Mouse (Mus musculus): Measurements from ENCODE around the gene Ndufs1. TPM values are rescaled to one million over a fixed set of nuclear protein-coding genes. Genes with fewer than 3 reads are reported as not detected.

The Ndufs1 gene
- total RNA-seq (2021), result 100 to 1,000 TPM; 155 to 160 TPM

GRCm38 (mm10) chr1:63176604-63177421 is at the start of gene Ndufs1, which contains the start of gene Eef1b2:
Gene Ndufs1 (minus strand): TSS chr1:63176833.
Gene Eef1b2 (plus strand): TSS chr1:63176825.
- peak; percentile 85 to 96 for DNase-seq (ENCODE audit: extremely low spot score in 1 of 2, low spot score in 1 of 2)

GRCm38 (mm10) chr1:63225890-63226289 is 49.3 kb upstream of the Ndufs1 start:
- DNase-seq (ENCODE audit: extremely low spot score in 1 of 2, low spot score in 1 of 2), result no peak

- DNase-seq (ENCODE audit: extremely low spot score in 1 of 2, low spot score in 1 of 2), result no peak
These were observed 48.4 kb upstream of the Ndufs1 start for GRCm38 (mm10) chr1:63225009-63225408.

GRCm38 (mm10) chr1:63219277-63219676 is 42.6 kb upstream of the Ndufs1 start:
- DNase-seq (ENCODE audit: extremely low spot score in 1 of 2, low spot score in 1 of 2), result no peak

GRCm38 (mm10) chr1:63214631-63215030 is 38.0 kb upstream of the Ndufs1 start:
- DNase-seq (ENCODE audit: extremely low spot score in 1 of 2, low spot score in 1 of 2), result no peak

GRCm38 (mm10) chr1:63214271-63214558 is 37.6 kb upstream of the Ndufs1 start, which contains the start of gene Gpr1:
Gene Gpr1 (minus strand): TSS chr1:63214543.
- DNase-seq (ENCODE audit: extremely low spot score in 1 of 2, low spot score in 1 of 2), result no peak

- no peak for DNase-seq (ENCODE audit: extremely low spot score in 1 of 2, low spot score in 1 of 2)
These were observed 37.0 kb upstream of the Ndufs1 start for GRCm38 (mm10) chr1:63213478-63214270.

- no peak for DNase-seq (ENCODE audit: extremely low spot score in 1 of 2, low spot score in 1 of 2)
These were observed 33.4 kb upstream of the Ndufs1 start for GRCm38 (mm10) chr1:63209861-63210529.

- DNase-seq (ENCODE audit: extremely low spot score in 1 of 2, low spot score in 1 of 2), result no peak
These were observed 31.0 kb upstream of the Ndufs1 start for GRCm38 (mm10) chr1:63207607-63208006.

- DNase-seq (ENCODE audit: extremely low spot score in 1 of 2, low spot score in 1 of 2), result no peak
These were observed 28.2 kb upstream of the Ndufs1 start for GRCm38 (mm10) chr1:63204660-63205394.

GRCm38 (mm10) chr1:63203950-63204659 is 27.5 kb upstream of the Ndufs1 start:
- DNase-seq (ENCODE audit: extremely low spot score in 1 of 2, low spot score in 1 of 2), result no peak

- DNase-seq (ENCODE audit: extremely low spot score in 1 of 2, low spot score in 1 of 2), result no peak
These were observed 26.8 kb upstream of the Ndufs1 start for GRCm38 (mm10) chr1:63203471-63203870.

- no peak for DNase-seq (ENCODE audit: extremely low spot score in 1 of 2, low spot score in 1 of 2)
These were observed 25.0 kb upstream of the Ndufs1 start for GRCm38 (mm10) chr1:63201672-63202071.

GRCm38 (mm10) chr1:63200322-63200721 is 23.7 kb upstream of the Ndufs1 start:
- no peak for DNase-seq (ENCODE audit: extremely low spot score in 1 of 2, low spot score in 1 of 2)

GRCm38 (mm10) chr1:63199387-63199786 is 22.8 kb upstream of the Ndufs1 start:
- DNase-seq (ENCODE audit: extremely low spot score in 1 of 2, low spot score in 1 of 2), result no peak

GRCm38 (mm10) chr1:63195848-63196512 is 19.3 kb upstream of the Ndufs1 start:
- no peak for DNase-seq (ENCODE audit: extremely low spot score in 1 of 2, low spot score in 1 of 2)

- DNase-seq (ENCODE audit: extremely low spot score in 1 of 2, low spot score in 1 of 2), result no peak
These were observed 15.9 kb upstream of the Ndufs1 start for GRCm38 (mm10) chr1:63192306-63193065.

- DNase-seq (ENCODE audit: extremely low spot score in 1 of 2, low spot score in 1 of 2), result no peak
These were observed 14.2 kb upstream of the Ndufs1 start for GRCm38 (mm10) chr1:63190851-63191250.
